In the genomic region with DNA sequence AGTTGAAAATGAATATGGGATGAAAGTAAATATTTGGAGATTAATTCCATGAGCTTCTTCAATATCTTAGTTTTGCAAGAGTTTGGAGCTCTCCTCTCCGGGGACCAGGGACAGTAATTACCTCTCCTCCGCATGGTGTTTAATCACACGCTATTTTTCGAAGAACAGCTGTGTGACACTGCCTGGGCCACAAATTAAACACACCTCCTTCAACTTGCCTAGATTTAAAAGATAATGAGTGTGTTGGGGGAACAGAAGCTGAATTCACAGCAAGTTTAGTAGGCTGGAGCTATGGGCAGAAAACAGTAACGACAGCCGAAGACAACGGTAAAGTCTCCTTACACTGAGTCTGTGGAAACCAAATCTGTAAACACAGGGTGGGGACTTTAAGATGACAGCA, we compare ENCODE assay signal across 16 mouse cellular contexts.
"Had no signal": no experiment of that assay in that cellular context is flagged by ENCODE, and none has a peak within 500 bp of the region (broad histone marks: within the 10 kb centered on the region; RNA-seq: fewer than 3 reads in every experiment).

No protein-coding gene starts in this region.

- H3K36me3 ChIP-seq: midbrain, embryonic 12.5 days; midbrain, embryonic 15.5 days; neural tube, embryonic 12.5 days had no signal

- H3K4me2 ChIP-seq: lung, embryonic 14.5 days; midbrain, embryonic 12.5 days; midbrain, embryonic 15.5 days; neural tube, embryonic 12.5 days had no signal

- H3K9ac ChIP-seq: lung, embryonic 14.5 days; midbrain, embryonic 12.5 days; midbrain, embryonic 15.5 days; neural tube, embryonic 12.5 days had no signal

- H3K27me3 ChIP-seq: megakaryocyte, embryonic 14.5 days; midbrain, embryonic 12.5 days; midbrain, embryonic 15.5 days; neural tube, embryonic 12.5 days had no signal

- H3K9me3 ChIP-seq: midbrain, embryonic 12.5 days; midbrain, embryonic 15.5 days; neural tube, embryonic 12.5 days had no signal

- H3K27ac ChIP-seq: midbrain, embryonic 12.5 days; midbrain, embryonic 15.5 days; neural tube, embryonic 12.5 days had no signal

- H3K4me3 ChIP-seq: megakaryocyte, embryonic 14.5 days; midbrain, embryonic 12.5 days; midbrain, embryonic 15.5 days; neural tube, embryonic 12.5 days had no signal

- DNase-seq: lung, adult 18-20 months; lung, embryonic 14.5 days; lung, postnatal 10 days; lung, postnatal 4 days; retina, postnatal 1 day; right cerebral cortex, adult 18-20 months; right cerebral cortex, postnatal 25 days; right cerebral cortex, postnatal 4 days; spleen, adult 18-20 months; thymus, adult 18-20 months; thymus, postnatal 14 days; thymus, postnatal 36 days had no signal

- H3K4me1 ChIP-seq: midbrain, embryonic 12.5 days; neural tube, embryonic 12.5 days had no signal
